ENCODE assay signal across 14 mouse cellular contexts in the genomic region with DNA sequence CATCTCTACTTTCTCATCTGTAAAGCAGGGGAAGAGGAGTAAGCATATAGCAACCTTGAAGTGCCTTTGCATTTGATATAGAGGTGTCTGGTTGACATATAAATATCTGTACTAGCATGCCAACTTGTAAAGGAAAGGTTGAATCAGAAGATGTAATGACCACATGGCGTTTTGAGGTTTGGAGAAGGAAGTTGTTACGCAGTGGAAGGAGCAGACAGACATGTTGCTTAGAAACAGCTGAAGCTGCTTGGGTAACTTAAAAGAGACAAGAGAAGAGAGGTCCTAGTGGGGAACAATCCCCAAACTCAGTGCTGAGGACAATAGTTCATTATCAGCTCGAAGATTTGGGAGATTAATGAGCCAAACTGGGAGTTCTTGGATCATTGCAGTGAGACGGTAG.
"Had no signal": no experiment of that assay in that cellular context is flagged by ENCODE, and none has a peak within 500 bp of the region (broad histone marks: within the 10 kb centered on the region; RNA-seq: fewer than 3 reads in every experiment).

No protein-coding gene starts in this region.

- H3K4me3 ChIP-seq: megakaryocyte, embryonic 14.5 days; midbrain, embryonic 12.5 days; neural tube, embryonic 12.5 days; stomach, embryonic 15.5 days had no signal

- H3K27me3 ChIP-seq: neural tube, embryonic 12.5 days; stomach, embryonic 15.5 days had no signal

- H3K27ac ChIP-seq: midbrain, embryonic 12.5 days; neural tube, embryonic 12.5 days; stomach, embryonic 15.5 days; stomach, postnatal 0 days had no signal

- H3K9ac ChIP-seq: lung, embryonic 14.5 days; midbrain, embryonic 12.5 days; neural tube, embryonic 12.5 days; stomach, embryonic 15.5 days had no signal

- H3K4me2 ChIP-seq: lung, embryonic 14.5 days; midbrain, embryonic 12.5 days; neural tube, embryonic 12.5 days; stomach, embryonic 15.5 days had no signal

- H3K36me3 ChIP-seq: midbrain, embryonic 12.5 days; neural tube, embryonic 12.5 days; stomach, embryonic 15.5 days had no signal

- H3K4me1 ChIP-seq: midbrain, embryonic 12.5 days; neural tube, embryonic 12.5 days; stomach, embryonic 15.5 days had no signal

- H3K9me3 ChIP-seq: midbrain, embryonic 12.5 days; neural tube, embryonic 12.5 days; stomach, embryonic 15.5 days had no signal

- DNase-seq: lung, adult 18-20 months; lung, embryonic 14.5 days; lung, postnatal 10 days; lung, postnatal 4 days; midbrain, embryonic 14.5 days; right cerebral cortex, postnatal 14 days; thymus, adult 2 months; thymus, postnatal 25 days; thymus, postnatal 4 days had no signal
